Mouse (Mus musculus): ENCODE results near the gene Pomt1.
A peak's percentile ranks its signal among the peaks of the same experiment; 100 is the strongest.

Pomt1 gene

GRCm38 (mm10) chr2:32222057-32222456, 14.3 kb upstream of the Pomt1 start:
- no peak for DNase-seq

- DNase-seq, result no peak
Observed at GRCm38 (mm10) chr2:32235433-32235832, 957 bp upstream of the Pomt1 start.

- DNase-seq, result peak; percentile 72
Observed at GRCm38 (mm10) chr2:32236760-32237487, 534 bp downstream of the Pomt1 start.

GRCm38 (mm10) chr2:32237571-32237970, 1.2 kb downstream of the Pomt1 start:
- DNase-seq, result no peak

GRCm38 (mm10) chr2:32238708-32239435, 2.5 kb downstream of the Pomt1 start:
- no peak for DNase-seq

- no peak for DNase-seq
Observed at GRCm38 (mm10) chr2:32240591-32240990, 4.2 kb downstream of the Pomt1 start.

GRCm38 (mm10) chr2:32242986-32243385, 6.6 kb downstream of the Pomt1 start:
- DNase-seq, result no peak

- no peak for DNase-seq
Observed at GRCm38 (mm10) chr2:32246741-32247140, 10.4 kb downstream of the Pomt1 start.

- no peak for DNase-seq
Observed at GRCm38 (mm10) chr2:32248377-32249361, 12.3 kb downstream of the Pomt1 start.

GRCm38 (mm10) chr2:32251791-32252527, 15.6 kb downstream of the Pomt1 start:
- DNase-seq, result no peak

GRCm38 (mm10) chr2:32252658-32253057, 16.3 kb downstream of the Pomt1 start:
- no peak for DNase-seq

- no peak for DNase-seq
Observed at GRCm38 (mm10) chr2:32253352-32253751, 17.0 kb downstream of the Pomt1 start.

GRCm38 (mm10) chr2:32254563-32254962, 18.2 kb downstream of the Pomt1 start:
- DNase-seq, result no peak

GRCm38 (mm10) chr2:32256273-32256672, 19.9 kb downstream of the Pomt1 start:
- no peak for DNase-seq

GRCm38 (mm10) chr2:32258887-32259533, 22.6 kb downstream of the Pomt1 start:
- DNase-seq, result no peak

GRCm38 (mm10) chr2:32259657-32260417, 23.4 kb downstream of the Pomt1 start, which contains the start of gene Uck1:
TSS of gene Uck1 (minus strand) at chr2:32260159.
- peak; percentile 93 for DNase-seq

GRCm38 (mm10) chr2:32260635-32261034, 24.2 kb downstream of the Pomt1 start:
- peak; percentile 62 for DNase-seq

GRCm38 (mm10) chr2:32275823-32276222, 39.4 kb downstream of the Pomt1 start:
- no peak for DNase-seq

GRCm38 (mm10) chr2:32282289-32282688, 45.9 kb downstream of the Pomt1 start:
- no peak for DNase-seq

- peak; percentile 79 for DNase-seq
Observed at GRCm38 (mm10) chr2:32282727-32283126, 46.3 kb downstream of the Pomt1 start.

- no peak for DNase-seq
Observed at GRCm38 (mm10) chr2:32283986-32284385, 47.6 kb downstream of the Pomt1 start.
